Mouse (Mus musculus) MEL (cell line): ENCODE data around the gene Plekhg2. TPM values are rescaled to one million over a fixed set of nuclear protein-coding genes. Genes with fewer than 3 reads are reported as not detected.

Source experiments
- DNase-seq: peaks from one replicate; pipeline ENCODE4 v3.0.0; 2011; ENCODE audit warnings: low read depth, low spot score
- H3K27ac ChIP-seq: 2 replicates; pipeline ENCODE4 v1.5.1; 2012; ENCODE audit warnings: low read depth, mild to moderate bottlenecking, control low read depth, low read length, moderate library complexity; ENCODE audit not compliant: control insufficient read depth
- H3K27me3 ChIP-seq, 2 experiments: fragments of 150-350 bp in 1 of 2; sonication (generic) in 1 of 2; 2 replicates each; pipeline ENCODE4 v1.6.1; 2012; ENCODE audit warnings: low read length in 2 of 2, mild to moderate bottlenecking in 2 of 2, improper control_type of control experiment in 1 of 2, moderate library complexity in 1 of 2; ENCODE audit not compliant: insufficient read depth in 2 of 2, control insufficient read depth in 1 of 2
- H3K36me3 ChIP-seq, 2 experiments: 2 replicates each; pipeline ENCODE4 v1.6.1; 2012 to 2014; ENCODE audit warnings: low read length in 2 of 2, improper control_type of control experiment in 1 of 2, inconsistent platforms in 1 of 2, mild to moderate bottlenecking in 1 of 2; ENCODE audit not compliant: insufficient read depth in 2 of 2, control insufficient read depth in 1 of 2
- H3K4me1 ChIP-seq, 2 experiments: fragments of 150-350 bp in 1 of 2; sonication (generic) in 1 of 2; 2 replicates each; pipeline ENCODE4 v1.6.1; 2012; ENCODE audit warnings: low read length in 2 of 2, improper control_type of control experiment in 1 of 2, mild to moderate bottlenecking in 1 of 2; ENCODE audit not compliant: insufficient read depth in 2 of 2, control insufficient read depth in 1 of 2
- H3K4me3 ChIP-seq, 2 experiments: fragments of 150-350 bp in 1 of 2; sonication (generic) in 1 of 2; 2 replicates each; pipeline ENCODE4 v1.5.1; 2012; ENCODE audit warnings: low read depth in 2 of 2, low read length in 2 of 2, mild to moderate bottlenecking in 2 of 2, moderate library complexity in 2 of 2, control low read depth in 1 of 2, improper control_type of control experiment in 1 of 2; ENCODE audit not compliant: control insufficient read depth in 1 of 2, insufficient read depth in 1 of 2
- H3K79me2 ChIP-seq: 2 replicates; pipeline ENCODE4 v1.6.1; 2012; ENCODE audit warnings: mild to moderate bottlenecking, low read length, moderate library complexity; ENCODE audit not compliant: control insufficient read depth, poor library complexity, insufficient read depth
- H3K9ac ChIP-seq: 2 replicates; pipeline ENCODE4 v1.6.1; 2012; ENCODE audit warnings: low read depth, mild to moderate bottlenecking, control low read depth, low read length, moderate library complexity; ENCODE audit not compliant: control insufficient read depth, poor library complexity, severe bottlenecking
- H3K9me3 ChIP-seq: fragments of 150-350 bp; sonication (generic); replicated peaks from 2 replicates; pipeline ENCODE4 v1.6.1; 2012; ENCODE audit warnings: mild to moderate bottlenecking, low read length, improper control_type of control experiment, moderate library complexity; ENCODE audit not compliant: insufficient read depth
- BHLHE40 ChIP-seq: IDR thresholded peaks from 2 replicates; pipeline ENCODE4 v1.6.1; 2012; ENCODE audit warnings: low read depth, mild to moderate bottlenecking, inconsistent platforms, low read length, improper control_type of control experiment, borderline replicate concordance
- CHD1 ChIP-seq: IDR thresholded peaks from 2 replicates; pipeline ENCODE4 v1.6.1; 2012; ENCODE audit warnings: low read depth, mild to moderate bottlenecking, inconsistent platforms, low read length, improper control_type of control experiment
- CHD2 ChIP-seq: IDR thresholded peaks from 2 replicates; pipeline ENCODE4 v1.6.1; 2011; ENCODE audit warnings: low read length, improper control_type of control experiment
- CTCF ChIP-seq, 3 experiments: IDR thresholded peaks in 2 of 3; conservative IDR thresholded peaks in 1 of 3; 2 replicates each; pipeline ENCODE4 v1.5.1; 2011 to 2012; ENCODE audit warnings: low read length in 3 of 3, low read depth in 2 of 3, mild to moderate bottlenecking in 2 of 3, improper control_type of control experiment in 1 of 3, inconsistent platforms in 1 of 3, mixed read lengths in 1 of 3, moderate library complexity in 1 of 3; ENCODE audit not compliant: control insufficient read depth in 1 of 3, insufficient read depth in 1 of 3, poor library complexity in 1 of 3, severe bottlenecking in 1 of 3
- E2F4 ChIP-seq: IDR thresholded peaks from 2 replicates; pipeline ENCODE4 v1.6.1; 2011; ENCODE audit warnings: low read depth, low read length, improper control_type of control experiment, borderline replicate concordance
- EP300 ChIP-seq, 2 experiments: IDR thresholded peaks; 2 replicates each; pipeline ENCODE4 v1.6.1; 2011; ENCODE audit warnings: improper control_type of control experiment in 2 of 2, low read length in 2 of 2, low read depth in 1 of 2, mild to moderate bottlenecking in 1 of 2
- GABPA ChIP-seq: IDR thresholded peaks from 2 replicates; pipeline ENCODE4 v1.6.1; 2012; ENCODE audit warnings: low read depth, mild to moderate bottlenecking, inconsistent platforms, low read length, improper control_type of control experiment, moderate library complexity
- GATA1 ChIP-seq: IDR thresholded peaks from 2 replicates; pipeline ENCODE4 v1.6.1; 2011; ENCODE audit warnings: low read depth, low read length, improper control_type of control experiment
- HCFC1 ChIP-seq: IDR thresholded peaks from 2 replicates; pipeline ENCODE4 v1.6.1; 2012; ENCODE audit warnings: low read depth, mild to moderate bottlenecking, inconsistent platforms, low read length, improper control_type of control experiment, moderate library complexity
- JUND ChIP-seq: IDR thresholded peaks from 2 replicates; pipeline ENCODE4 v1.6.1; 2011; ENCODE audit warnings: low read depth, mild to moderate bottlenecking, improper control_type of control experiment, low read length
- KAT2A ChIP-seq: conservative IDR thresholded peaks from 2 replicates; pipeline ENCODE4 v1.6.1; 2012; ENCODE audit warnings: low read depth, low read length, improper control_type of control experiment, inconsistent platforms
- MAZ ChIP-seq: IDR thresholded peaks from 2 replicates; pipeline ENCODE4 v1.6.1; 2012; ENCODE audit warnings: low read depth, mild to moderate bottlenecking, inconsistent platforms, low read length, improper control_type of control experiment
- MXI1 ChIP-seq: IDR thresholded peaks from 2 replicates; pipeline ENCODE4 v1.6.1; 2011; ENCODE audit warnings: mild to moderate bottlenecking, low read depth, low read length, improper control_type of control experiment
- MYC ChIP-seq: IDR thresholded peaks from 2 replicates; pipeline ENCODE4 v1.6.1; 2011; ENCODE audit warnings: low read depth, mild to moderate bottlenecking, low read length, improper control_type of control experiment, moderate library complexity
- NRF1 ChIP-seq: IDR thresholded peaks from 2 replicates; pipeline ENCODE4 v1.6.1; 2014; ENCODE audit warnings: low read depth, mild to moderate bottlenecking, inconsistent platforms, low read length, improper control_type of control experiment, moderate library complexity; ENCODE audit not compliant: poor library complexity, insufficient read depth, severe bottlenecking
- POLR2AphosphoS5 ChIP-seq: IDR thresholded peaks from 2 replicates; pipeline ENCODE4 v1.6.1; 2012; ENCODE audit warnings: low read depth, borderline replicate concordance, mild to moderate bottlenecking, inconsistent platforms, low read length, moderate library complexity, mixed read lengths
- RAD21 ChIP-seq: IDR thresholded peaks from 2 replicates; pipeline ENCODE4 v1.6.1; 2011; ENCODE audit warnings: mild to moderate bottlenecking, low read depth, low read length, improper control_type of control experiment
- SMC3 ChIP-seq: IDR thresholded peaks from 2 replicates; pipeline ENCODE4 v1.6.1; 2011; ENCODE audit warnings: low read depth, low read length, improper control_type of control experiment
- TAL1 ChIP-seq: IDR thresholded peaks from 2 replicates; pipeline ENCODE4 v1.6.1; 2012; ENCODE audit warnings: mild to moderate bottlenecking, inconsistent platforms, low read length, moderate library complexity, mixed read lengths
- TCF12 ChIP-seq: IDR thresholded peaks from 2 replicates; pipeline ENCODE4 v1.6.1; 2014; ENCODE audit warnings: low read depth, mild to moderate bottlenecking, inconsistent platforms, low read length, improper control_type of control experiment, moderate library complexity
- USF1 ChIP-seq: IDR thresholded peaks from 2 replicates; pipeline ENCODE4 v1.6.1; 2014; ENCODE audit warnings: low read depth, mild to moderate bottlenecking, inconsistent platforms, low read length, improper control_type of control experiment, moderate library complexity
- USF2 ChIP-seq, 2 experiments: IDR thresholded peaks; 2 replicates each; pipeline ENCODE4 v1.6.1; 2011 to 2012; ENCODE audit warnings: improper control_type of control experiment in 2 of 2, low read length in 2 of 2, borderline replicate concordance in 1 of 2, inconsistent platforms in 1 of 2, low read depth in 1 of 2, mild to moderate bottlenecking in 1 of 2; ENCODE audit not compliant: insufficient read depth in 1 of 2
- ZKSCAN1 ChIP-seq: IDR thresholded peaks from 2 replicates; pipeline ENCODE4 v1.6.1; 2012; ENCODE audit warnings: low read depth, mild to moderate bottlenecking, inconsistent platforms, low read length, improper control_type of control experiment, moderate library complexity
- polyA plus RNA-seq, 2 experiments: library from polyadenylated mRNA; stranded (reverse) in 1 of 2; unstranded in 1 of 2; fragments of >175 nt in 1 of 2; fragments of >200 nt in 1 of 2; gene quantifications; 2 replicates each; pipeline versions ENCODE4 v1.2.1 to v1.2.4; 2012; ENCODE audit warnings: low replicate concordance in 2 of 2, low read depth in 1 of 2; ENCODE audit not compliant: insufficient read length in 2 of 2, insufficient read depth in 1 of 2, missing spikeins in 1 of 2
- total RNA-seq: library from RNA; depleted of rRNA; stranded (reverse); fragments of 300-350 nt; gene quantifications from 2 replicates; pipeline ENCODE4 v1.2.3, GENCODE M21; 2012

The Plekhg2 gene
- total and polyA plus RNA-seq, 3 experiments: 1.1 to 9.2 TPM; not detected in 1

GRCm38 (mm10) chr7:28417368-28417767 lies 45.0 kb upstream of the Plekhg2 start:
- peak; percentile 42 for DNase-seq
- no peak overlapping the region for H3K27ac ChIP-seq
- no peaks in the 10 kb centered on the region for H3K9me3 ChIP-seq
- H3K4me1 ChIP-seq: no peaks in the 10 kb centered on the region
- H3K27me3 ChIP-seq: no peaks in the 10 kb centered on the region
- TF ChIP-seq ZKSCAN1: no peak
- no peak for TF ChIP-seq TCF12
- no peak for TF ChIP-seq EP300 (IDR thresholded peaks at IDR 0.05; ENCODE audit: low read depth in 1 of 2, low read length in 2 of 2)
- no peak for TF ChIP-seq KAT2A
- TF ChIP-seq NRF1: no peak
- TF ChIP-seq GABPA: no peak
- TF ChIP-seq E2F4: no peak
- peak; percentile 31 for TF ChIP-seq RAD21
- no peak for TF ChIP-seq HCFC1
- no peak for TF ChIP-seq BHLHE40
- no peak for TF ChIP-seq CHD1
- TF ChIP-seq SMC3: peak; percentile 38
- no peak for TF ChIP-seq MAZ
- TF ChIP-seq USF1: no peak
- no peak for TF ChIP-seq MXI1
- TF ChIP-seq USF2 (IDR thresholded peaks at IDR 0.05; ENCODE audit: borderline replicate concordance in 1 of 2, insufficient read depth in 1 of 2, low read depth in 1 of 2, low read length in 2 of 2): no peak
- TF ChIP-seq MYC: no peak
- no peak for TF ChIP-seq TAL1
- TF ChIP-seq CHD2: no peak
- TF ChIP-seq CTCF (IDR thresholded peaks at IDR 0.05 in 2 of 3, conservative IDR thresholded peaks at IDR 0.05 in 1 of 3; ENCODE audit: control insufficient read depth in 1 of 3, insufficient read depth in 1 of 3, low read depth in 2 of 3, low read length in 3 of 3, poor library complexity in 1 of 3, severe bottlenecking in 1 of 3): peak; percentile 43 to 59 (median 50)
- H3K36me3 ChIP-seq: peaks cover 0 to 27% of the 10 kb centered on the region in 2 experiments; a peak in 2 of 4 replicates
- H3K9ac ChIP-seq: no peak overlapping the region
- H3K79me2 ChIP-seq: no peaks in the 10 kb centered on the region
- H3K4me3 ChIP-seq: no peak overlapping the region

- Histone ChIP-seq H3K79me2 (no peaks in the 10 kb centered on the region), H3K4me1 (no peaks in the 10 kb centered on the region), H3K36me3 (peaks cover 0 to 19% of the 10 kb centered on the region in 2 experiments; a peak in 2 of 4 replicates), H3K4me3 (no peak overlapping the region), H3K27me3 (no peaks in the 10 kb centered on the region), H3K27ac (no peak overlapping the region), H3K9ac (no peak overlapping the region), H3K9me3 (no peaks in the 10 kb centered on the region)
- DNase-seq: peak; percentile 34
- TF ChIP-seq RAD21: no peak
- no peak for TF ChIP-seq GATA1
- peak; percentile 30; the same call in 1 of the 2 replicates for TF ChIP-seq SMC3
- no peak for TF ChIP-seq BHLHE40
- no peak for TF ChIP-seq JUND
- peak in 2 of 3 experiments; percentile 7 to 36; a peak in 3 of 6 replicates for TF ChIP-seq CTCF (IDR thresholded peaks at IDR 0.05 in 2 of 3, conservative IDR thresholded peaks at IDR 0.05 in 1 of 3; ENCODE audit: control insufficient read depth in 1 of 3, insufficient read depth in 1 of 3, low read depth in 2 of 3, low read length in 3 of 3, poor library complexity in 1 of 3, severe bottlenecking in 1 of 3)
- TF ChIP-seq POLR2AphosphoS5: no peak
Measured at GRCm38 (mm10) chr7:28412826-28413225, 40.4 kb upstream of the Plekhg2 start.
